Mouse (Mus musculus): ENCODE results near the gene Tmem108.

DNA sequence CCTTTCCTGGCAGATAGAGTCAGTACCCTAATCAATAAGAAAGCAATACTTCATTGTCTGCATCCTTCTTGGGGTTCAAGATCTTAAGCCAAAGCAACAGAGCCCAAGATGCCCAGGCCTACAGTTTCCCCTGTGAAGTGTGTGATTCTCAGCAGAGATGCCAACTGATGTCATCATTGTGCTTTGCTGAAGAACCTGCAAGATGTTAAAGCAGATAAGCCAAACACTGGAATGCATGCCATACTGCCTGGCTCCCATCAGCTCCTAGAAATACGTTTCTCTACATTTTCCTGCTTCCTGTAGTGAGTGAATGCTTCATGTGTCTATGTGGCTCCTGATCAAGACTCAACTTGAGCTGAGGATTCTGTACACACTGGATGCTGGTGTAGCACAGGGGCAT is 122.2 kb downstream of the Tmem108 start:
- TF ChIP-seq CTCF (IDR thresholded peaks at IDR 0.05; ENCODE audit: low read depth, low read length): no peak
- no peak for TF ChIP-seq POLR2A (IDR thresholded peaks at IDR 0.05; ENCODE audit: borderline replicate concordance, low read depth, low read length)

Measured in bone marrow macrophage, adult 2 months (primary cell).